Mouse (Mus musculus): ENCODE data around the gene Ttll7.

DNA sequence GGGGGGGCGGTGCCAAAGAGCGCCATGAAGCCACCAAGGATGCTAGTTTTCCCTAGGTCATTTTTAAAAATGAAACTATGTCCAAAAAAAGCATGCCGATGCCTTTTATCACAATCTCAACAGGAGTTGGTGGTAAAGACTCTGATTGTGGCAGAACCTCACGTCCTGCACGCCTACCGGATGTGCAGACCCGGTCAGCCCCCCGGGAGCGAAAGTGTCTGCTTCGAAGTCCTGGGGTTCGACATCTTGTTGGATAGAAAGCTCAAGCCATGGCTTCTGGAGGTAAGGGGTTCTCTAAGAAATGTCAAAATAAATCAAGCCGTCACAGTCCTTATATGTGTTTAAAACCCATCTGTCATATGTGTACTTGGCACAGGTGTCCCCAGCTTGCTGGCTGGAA lies 60.9 kb downstream of the Ttll7 start:
- no peak for TF ChIP-seq CTCF (IDR thresholded peaks at IDR 0.05; ENCODE audit: control insufficient read depth, insufficient read depth, low read length)
- no peak for TF ChIP-seq POLR2A (IDR thresholded peaks at IDR 0.05; ENCODE audit: borderline replicate concordance, control insufficient read depth, low read depth, low read length)

All from bone marrow, adult 2 months (tissue).